In genomic region chr17:80004345-80005239, GRCm38 (mm10) we compare ENCODE assay signal across 7 mouse cellular contexts. TPM values are rescaled to one million over a fixed set of nuclear protein-coding genes. Genes with fewer than 3 reads are reported as not detected.
DNase-seq lines count a peak whose midpoint lies in the region.

No protein-coding gene starts in this region.

- peak; percentile 44 to 61 for DNase-seq in CD8-positive naive resting alpha-beta T cell, adult 2 months (ENCODE audit: low read depth in 2 of 2, low spot score in 2 of 2)
- DNase-seq in T-cell, adult 2 months (ENCODE audit: low spot score) = peak; percentile 60
- DNase-seq in embryo, embryonic 10 days (ENCODE audit: low spot score) = peak; percentile 75
- DNase-seq in heart, adult 8-10 months (ENCODE audit: low spot score) = peak; percentile 55
- DNase-seq in layer of hippocampus, adult 8-10 months (ENCODE audit: low spot score in 2 of 2) = peak; percentile 33 to 40
- DNase-seq in lung, postnatal 4 days = peak; percentile 76 to 79
- peak; percentile 24 to 54 for DNase-seq in spleen, adult 18-20 months

RNA-seq across cellular contexts. Expression of gene Hnrnpll, which starts 57.5 kb away (rescaled TPM):
- total RNA-seq in heart, adult 8-10 months (2022) = 10 to 100 TPM; 18.3 to 22.9 (median 22.5) TPM
- total RNA-seq in layer of hippocampus, adult 8-10 months (2022) = 10 to 100 TPM; 61.5 to 65.8 (median 63.6) TPM

Comparison
In these comparisons a context has a peak if more than half of its experiments do, and no peak if none do; other contexts are left out.
1. Peak in every context shown above with its lines: DNase-seq.